Mouse (Mus musculus) testis, postnatal 10 days (tissue): ENCODE measurements around the gene Impad1.
A peak's percentile ranks its signal among the peaks of the same experiment; 100 is the strongest.

Experiments
- DNase-seq: peaks from one replicate; pipeline ENCODE4 v3.0.0; 2021; ENCODE audit warnings: low spot score

Gene Impad1

DNA sequence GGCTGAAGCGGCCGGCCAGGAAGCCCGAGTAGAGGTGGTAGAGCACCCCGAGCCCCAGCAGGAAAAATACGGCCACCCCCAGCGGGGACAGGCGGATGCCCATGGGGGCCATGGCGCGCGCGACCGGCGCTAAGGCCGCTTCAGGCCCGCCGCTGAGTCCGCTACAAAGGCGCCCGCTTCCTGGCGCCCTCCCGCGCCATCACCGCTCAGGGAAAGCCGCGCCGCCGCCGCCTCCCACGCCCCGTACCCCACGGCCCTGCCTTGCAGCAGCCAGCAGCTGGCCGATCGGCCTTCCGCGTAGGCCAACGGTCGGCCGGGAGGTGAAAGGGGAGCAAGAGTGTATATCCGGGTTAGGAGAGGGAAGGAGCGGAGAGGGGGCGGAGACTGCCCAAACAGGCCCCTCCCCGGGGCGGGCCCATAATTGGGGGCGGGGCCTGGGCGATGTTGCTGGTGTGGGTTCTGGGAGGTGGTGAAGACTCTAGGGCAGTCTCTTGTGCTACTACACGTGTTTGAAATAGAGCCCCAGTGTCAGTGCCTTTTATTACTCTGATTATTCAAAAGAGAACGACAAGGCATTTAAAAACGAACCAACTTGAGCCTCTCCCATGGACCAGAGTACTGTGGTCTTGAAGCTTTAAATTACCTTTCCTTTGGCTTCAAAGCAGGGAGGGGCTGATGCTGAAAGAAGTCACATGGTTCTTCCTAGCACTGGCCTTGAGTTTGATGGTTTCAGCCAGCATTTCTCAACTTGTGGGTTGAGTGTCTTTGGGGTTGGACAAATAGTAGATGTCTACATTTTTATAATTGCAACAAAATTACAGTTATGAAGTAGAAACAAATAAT, at the start of gene Impad1:
Gene Impad1, minus strand, starts transcription at position 364 of the 843 bp plus-strand sequence.
- DNase-seq, result peak; percentile 95

DNA sequence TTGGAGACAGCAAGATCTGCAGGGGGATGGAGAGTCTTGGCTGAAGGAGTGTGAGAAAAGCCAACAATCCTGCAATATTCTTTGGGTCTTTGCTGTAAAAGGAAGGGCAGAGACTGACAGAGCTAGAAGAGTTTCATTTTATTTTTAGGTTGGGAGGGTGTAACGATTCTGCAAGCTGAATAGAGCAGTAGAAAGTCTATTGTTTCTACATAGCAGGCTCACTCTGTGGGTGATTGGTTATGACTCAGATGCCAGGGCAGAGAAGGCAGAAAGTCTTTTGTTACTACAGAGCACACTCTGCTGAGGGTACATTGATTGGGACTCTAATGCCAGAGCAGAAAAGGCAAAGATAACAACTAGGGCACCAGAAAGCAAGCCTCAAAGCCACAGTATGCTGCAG, 47.0 kb upstream of the Impad1 start:
- DNase-seq, result no peak

DNA sequence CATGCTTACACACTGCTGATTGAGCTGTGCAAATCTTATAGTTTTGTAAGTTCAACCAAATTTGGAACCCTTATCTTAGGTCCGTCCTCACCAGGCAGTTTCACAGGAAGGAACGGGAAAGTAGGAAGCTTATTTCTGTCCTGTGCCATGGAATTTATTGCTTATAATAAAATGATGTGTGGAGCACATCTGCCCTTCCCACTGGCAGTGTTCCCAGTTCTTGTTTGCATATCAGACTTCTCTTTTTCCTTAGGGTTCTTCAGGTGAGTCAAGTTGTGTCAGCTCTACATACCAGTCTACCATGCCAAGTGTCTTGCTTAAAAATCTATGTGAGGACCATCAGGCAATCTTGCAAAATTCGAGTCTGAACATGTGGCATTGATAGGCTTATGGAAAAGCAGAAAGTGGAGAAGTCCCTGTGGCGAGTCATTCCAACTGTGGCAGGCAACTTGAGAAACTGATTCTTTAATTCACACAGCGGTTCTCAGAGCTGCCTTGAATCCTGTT, 40.7 kb upstream of the Impad1 start:
- no peak for DNase-seq

DNA sequence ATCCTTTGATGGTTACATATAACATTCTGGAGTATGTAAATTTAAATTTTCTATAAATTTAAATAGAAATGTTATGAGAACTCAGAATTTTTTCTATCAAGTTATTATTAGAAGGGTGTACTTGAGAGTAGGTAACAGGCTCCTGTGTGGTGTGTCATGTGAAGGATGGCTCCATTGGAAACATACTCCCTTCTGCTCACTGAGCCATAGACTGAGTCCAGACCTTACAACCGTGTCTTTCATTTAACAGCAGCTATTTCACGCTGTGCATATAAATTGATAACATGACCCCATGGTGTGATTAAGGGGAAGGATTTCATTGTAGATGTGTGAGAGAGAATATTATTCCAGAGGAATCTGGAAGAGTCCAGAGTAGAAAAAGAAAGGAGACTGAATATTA, 35.0 kb upstream of the Impad1 start:
- DNase-seq, result no peak

DNA sequence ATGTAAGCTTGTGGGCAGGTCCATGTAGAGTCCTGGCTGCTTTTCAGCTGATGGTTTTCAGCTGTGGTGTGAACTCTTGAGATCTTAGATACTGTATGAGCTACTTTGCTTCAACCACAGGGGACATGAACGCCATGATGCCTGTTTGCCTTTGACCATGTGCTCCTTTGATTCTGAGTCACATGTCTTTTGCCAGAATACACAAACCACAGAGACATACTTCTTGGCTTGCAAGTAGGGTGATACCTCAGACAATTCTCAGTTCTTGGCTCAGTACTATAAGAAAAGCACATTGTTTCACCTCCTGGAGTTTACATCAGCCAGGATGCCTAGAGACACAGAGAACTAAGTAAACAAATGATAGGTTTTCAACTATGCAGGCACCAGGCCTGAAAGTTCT, 29.0 kb upstream of the Impad1 start:
- no peak for DNase-seq

DNA sequence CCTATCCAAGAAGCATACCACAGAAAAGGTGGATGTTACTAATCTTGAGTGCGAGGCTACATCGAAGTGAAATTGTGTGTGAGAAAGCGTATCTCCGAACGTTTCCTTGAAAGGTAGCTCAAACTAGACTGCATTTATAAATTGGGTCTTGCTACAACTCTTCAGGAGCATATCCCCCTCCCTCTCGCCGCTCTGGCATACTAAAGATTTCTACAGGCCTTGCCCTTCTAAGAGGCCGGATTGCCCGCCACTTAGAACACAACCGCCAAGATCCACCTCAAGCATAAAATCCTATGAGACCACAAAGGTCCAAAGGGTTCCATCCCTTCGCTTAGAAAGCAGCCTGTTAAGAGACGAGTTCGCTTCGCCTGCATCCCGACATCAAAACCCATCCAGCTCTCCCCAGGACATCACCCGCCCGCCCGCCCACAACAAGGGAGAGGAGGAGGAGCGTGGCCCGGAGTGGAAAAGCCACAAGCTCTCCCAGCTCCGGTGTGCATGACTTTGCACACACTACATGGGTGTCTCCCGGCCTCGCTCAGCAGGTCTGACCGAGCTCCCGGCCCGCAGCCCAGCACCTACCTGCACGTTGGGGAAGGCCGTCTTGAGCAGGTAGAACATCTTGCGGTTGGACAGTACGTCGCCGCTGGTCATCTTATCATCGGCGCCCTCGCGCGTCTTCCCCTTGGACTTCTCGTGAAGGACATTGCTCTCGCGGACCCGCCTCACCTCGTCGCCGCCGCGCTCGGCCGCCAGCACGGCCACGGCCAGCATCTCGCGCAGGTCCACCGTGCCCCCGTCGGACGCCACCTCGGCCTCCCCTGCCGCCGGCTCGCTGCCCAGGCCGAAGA, 789 bp downstream of the Impad1 start:
- peak; percentile 68 for DNase-seq

DNA sequence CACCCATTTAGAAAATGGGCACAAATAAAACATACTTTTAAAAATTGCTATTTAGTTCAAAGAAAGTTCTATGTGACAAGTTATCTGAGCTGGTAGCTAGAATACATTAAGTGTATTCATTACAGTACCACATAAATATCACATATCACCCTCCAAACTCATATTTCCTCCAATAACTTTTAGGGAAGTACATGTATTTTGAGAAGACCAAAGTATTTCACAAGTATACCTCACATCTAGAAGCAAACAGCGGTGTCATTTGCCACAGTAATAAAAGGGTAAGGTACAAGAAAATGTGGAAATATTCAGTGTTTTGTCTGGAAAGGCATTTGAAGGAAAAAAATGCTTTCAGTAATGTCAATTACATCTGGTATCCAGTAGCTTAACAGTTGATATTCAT, 2.0 kb downstream of the Impad1 start:
- no peak for DNase-seq

DNA sequence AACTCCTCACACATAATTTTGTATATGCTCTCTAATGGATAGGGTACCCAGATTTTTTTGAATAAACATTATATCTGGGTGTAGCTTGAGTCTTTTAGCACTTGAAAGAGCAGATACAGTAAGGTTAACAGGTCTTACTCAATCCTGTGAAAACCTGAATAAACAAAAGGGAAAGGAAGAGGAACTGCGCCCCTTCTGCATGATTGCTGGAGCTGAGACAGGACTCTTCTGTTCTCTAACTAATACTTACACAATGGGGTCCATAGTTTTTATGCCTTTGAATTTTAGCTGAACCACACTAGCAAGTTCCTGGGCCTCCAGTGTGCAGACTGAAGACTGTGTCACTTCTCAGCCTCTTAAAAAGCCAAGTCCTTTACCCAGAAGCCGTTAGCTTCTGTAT, 8.0 kb downstream of the Impad1 start:
- no peak for DNase-seq

DNA sequence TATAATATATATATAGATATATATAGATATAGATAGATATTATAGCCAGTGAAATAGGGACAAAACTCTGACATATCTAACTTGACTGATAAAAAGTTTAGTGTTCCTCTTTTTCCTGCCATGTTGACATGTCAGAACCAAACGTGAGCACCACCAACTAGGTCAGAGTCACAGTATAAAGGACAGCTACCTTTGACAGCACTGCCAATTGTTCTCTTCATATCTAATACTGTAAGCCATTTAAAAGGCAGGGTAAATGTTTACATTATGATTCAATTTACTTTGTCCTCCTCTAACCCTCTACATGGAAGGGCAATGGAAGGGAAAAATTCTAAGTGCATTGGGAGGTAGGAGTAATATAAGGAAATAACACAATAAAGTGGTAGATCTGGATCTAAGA, 8.8 kb downstream of the Impad1 start:
- DNase-seq, result no peak

DNA sequence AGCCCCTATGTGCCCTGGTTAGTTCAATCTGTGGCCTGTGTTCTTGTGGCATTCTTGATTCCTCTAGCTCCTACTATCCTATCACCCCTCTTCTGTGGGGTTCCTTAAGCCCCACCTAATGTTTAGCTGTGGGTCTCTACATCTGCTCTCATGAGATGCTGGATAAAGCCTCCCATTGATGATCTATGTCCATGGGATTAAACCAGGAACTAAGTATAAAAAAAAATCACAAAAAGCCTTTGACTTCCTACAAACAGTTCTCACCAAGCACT, 9.5 kb downstream of the Impad1 start:
- DNase-seq, result no peak

DNA sequence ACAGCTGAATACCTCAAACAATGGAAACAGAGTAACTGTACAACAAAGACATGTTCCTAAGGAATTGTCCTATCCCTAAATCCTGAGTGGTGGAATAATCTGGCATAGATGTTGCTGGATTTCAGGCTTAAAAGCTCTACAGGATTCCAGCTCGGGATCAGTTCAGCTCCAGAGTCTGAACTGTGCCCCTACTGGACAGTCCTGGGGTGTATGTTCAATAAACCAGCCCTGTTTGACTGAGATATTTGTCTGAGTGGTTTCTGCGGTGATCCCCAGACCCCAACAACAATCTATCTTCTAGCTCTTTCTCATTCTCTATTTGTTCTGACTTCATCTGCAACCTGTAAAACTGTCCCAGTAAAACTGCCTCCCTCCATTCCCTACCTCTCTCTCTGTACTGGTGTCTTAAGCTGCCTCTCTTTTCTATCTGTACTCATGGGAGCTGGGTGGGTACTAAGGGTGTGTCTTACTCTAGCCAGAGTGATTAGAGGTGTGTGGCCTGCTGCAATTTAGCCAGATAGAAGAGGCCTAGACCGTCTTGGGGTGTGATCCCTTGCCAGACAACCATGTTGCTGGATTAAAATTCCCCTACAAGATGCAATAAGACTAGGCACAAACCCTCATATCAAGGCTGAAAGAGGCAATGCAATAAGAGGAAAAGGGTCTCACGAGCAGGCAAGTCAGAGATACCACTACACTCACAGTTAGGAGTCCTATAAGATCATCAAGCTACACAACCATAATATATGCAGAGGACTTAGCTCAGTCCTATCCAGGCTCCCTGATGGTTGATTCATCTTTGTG, 10.1 kb downstream of the Impad1 start:
- DNase-seq, result no peak

DNA sequence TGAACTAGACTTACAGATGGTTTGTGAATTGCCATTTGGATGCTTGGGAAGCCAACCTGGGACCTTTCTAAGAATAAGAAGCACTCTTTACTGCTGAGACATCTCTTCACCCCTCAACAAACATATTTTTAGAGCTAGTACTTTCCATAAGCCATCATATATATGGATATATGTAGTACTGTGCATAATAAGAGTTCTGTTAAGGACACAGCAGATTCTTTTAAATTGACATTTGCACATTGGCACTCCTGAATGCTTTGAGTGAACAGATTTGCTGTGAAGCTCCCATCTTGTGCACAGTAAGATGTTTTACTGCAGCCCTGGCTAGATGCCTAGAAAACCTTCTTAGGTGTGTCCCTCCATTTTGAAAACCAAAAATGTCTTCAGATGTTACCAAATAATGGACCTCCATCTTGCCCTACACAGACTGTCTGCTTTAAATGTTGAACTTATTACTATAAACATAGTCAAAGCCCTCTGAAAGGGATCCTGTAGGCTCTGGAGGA, 13.8 kb downstream of the Impad1 start:
- no peak for DNase-seq

DNA sequence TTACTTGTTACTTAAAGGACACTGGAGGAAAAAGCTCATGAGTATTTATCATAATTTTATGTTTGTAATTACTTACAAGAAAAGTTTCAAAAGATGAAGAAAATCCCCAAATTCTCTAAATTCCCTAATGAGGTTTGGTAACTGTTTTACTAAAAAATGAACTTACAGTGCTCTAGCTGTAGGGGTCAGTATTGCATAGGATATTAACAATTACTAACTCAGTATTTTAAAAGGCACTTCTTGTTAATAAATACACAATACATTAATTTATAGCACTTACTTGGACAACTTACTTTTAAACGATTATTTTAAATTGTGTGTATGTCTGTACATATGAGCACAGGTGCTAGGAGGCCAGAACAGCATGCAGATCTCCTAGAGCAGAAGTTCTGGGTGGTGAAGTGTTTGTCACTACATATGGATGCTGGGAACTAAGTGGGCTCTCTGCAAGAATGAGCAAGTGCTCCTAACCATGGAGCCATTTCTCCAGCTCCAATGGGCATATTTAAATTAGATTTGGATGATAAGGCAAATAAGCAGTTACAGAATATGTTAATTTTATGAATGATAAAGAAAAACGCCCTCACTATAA, 21.5 kb downstream of the Impad1 start:
- DNase-seq, result no peak

DNA sequence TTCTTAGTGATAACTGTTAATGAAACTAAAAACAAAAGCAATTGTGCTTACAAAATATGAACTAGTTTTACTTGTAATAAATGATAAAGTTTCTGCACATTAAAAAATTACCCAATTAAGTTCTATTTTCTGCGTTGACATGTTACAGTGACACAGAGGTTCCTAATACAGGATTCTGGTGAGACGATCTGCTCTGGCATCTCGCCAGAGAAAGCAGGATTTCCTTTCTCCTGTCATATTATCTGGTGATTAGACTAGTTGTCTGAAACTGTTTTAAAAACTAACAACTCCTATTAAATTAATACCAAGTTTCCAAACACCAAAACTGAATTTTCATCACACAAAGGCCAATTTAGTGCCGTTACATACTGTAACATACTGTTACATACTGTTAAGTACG, 27.3 kb downstream of the Impad1 start:
- no peak for DNase-seq

DNA sequence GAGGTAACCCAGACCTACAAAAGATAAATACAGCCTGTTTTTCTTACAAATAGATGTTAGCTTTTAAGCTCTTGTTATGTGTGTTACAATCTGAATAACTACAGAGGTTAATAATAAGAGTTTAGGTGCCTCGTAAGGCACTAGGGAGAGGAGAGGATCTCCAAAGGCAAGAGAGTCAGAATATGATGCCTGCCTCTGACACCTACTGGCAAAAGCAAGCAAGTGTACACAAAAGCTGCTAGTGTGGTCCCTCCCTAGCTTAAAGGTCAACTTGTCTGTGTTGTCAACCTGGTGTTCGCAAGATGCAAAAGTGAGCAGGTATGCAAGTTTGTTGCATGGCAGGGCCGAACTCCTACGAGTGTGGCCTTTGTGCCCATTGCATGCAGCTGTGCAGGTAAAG, 34.8 kb downstream of the Impad1 start:
- DNase-seq, result no peak

DNA sequence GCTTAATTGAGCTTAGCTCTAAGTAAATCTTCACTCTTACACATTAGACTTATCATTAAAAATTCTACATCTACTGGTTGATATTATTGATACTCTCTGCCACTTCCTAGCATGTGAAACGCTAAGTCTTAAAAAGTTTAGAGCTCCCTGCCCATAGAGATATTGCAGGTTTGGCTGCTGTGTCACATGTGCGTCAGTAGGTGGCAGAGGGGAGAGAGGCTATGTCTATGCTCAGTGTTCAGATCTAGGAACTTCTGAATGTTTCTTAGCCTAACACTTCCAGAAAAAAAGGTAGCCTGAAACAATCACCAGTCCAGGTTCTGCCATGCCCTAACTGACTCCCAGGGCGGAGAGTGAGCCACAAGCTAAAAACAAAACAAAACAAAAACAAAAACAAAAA, 63.7 kb downstream of the Impad1 start:
- DNase-seq, result no peak

DNA sequence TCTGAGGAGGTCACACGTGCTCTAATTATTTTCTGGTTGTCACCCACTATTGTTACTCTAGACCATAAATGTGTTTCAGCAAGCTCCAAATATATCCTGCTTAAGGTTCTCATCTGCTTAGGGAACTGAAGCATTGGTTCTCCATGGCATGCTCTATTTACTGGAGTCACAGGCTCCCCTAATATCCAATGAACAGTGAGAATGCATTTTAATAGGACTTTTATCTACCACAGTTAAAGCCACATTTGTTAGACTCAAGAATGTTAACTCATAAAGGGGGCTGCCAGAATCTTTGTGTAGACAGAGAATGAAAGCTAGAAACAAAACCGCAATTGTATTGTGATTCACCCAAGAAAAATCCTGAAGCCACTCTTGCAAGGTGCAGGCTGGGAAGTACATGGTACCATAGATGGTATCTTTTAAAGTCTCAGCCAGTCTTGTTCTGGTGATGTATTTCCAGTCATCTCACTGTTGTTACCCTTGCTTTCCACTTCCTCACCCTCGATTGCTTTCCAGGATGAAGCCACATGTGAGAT, 66.8 kb downstream of the Impad1 start:
- no peak for DNase-seq

DNA sequence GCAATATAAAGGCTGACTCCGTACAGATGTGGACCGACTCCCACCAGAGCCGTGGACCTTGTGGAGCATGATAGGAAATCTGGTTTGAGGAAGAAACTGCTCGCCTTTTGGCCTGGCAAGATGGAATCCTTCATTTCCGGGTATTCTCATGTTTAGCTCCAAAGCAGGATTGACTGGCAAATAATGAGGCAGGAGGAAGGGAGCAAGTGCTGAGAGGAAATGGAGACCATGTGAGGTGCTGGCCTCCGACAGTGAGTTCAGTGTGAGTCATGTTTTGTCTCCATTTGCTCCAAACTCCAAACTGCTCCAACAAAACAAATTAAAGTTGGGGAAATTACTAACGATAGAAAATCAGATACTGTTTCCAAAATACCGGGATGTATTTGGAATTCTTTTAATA, 69.3 kb downstream of the Impad1 start:
- no peak for DNase-seq

DNA sequence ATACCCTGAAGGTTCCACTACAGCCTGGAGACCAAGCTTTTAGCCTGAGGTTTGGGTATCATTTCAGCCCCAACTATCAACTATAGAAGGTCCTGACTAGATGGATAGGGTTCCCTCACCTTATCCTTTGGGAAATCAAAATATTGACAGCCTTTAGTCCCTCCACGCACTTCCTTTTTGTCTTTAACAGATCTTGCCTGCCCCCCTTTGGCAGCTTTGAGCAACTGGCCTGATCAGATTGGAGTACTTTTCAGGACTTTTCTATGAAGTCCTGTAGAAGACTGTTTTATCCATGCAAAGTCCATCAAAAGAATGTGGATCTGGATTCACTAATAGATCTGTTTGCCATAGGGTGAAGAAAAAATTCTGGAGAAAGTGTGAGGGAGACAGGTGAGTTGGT, 71.1 kb downstream of the Impad1 start:
- no peak for DNase-seq

DNA sequence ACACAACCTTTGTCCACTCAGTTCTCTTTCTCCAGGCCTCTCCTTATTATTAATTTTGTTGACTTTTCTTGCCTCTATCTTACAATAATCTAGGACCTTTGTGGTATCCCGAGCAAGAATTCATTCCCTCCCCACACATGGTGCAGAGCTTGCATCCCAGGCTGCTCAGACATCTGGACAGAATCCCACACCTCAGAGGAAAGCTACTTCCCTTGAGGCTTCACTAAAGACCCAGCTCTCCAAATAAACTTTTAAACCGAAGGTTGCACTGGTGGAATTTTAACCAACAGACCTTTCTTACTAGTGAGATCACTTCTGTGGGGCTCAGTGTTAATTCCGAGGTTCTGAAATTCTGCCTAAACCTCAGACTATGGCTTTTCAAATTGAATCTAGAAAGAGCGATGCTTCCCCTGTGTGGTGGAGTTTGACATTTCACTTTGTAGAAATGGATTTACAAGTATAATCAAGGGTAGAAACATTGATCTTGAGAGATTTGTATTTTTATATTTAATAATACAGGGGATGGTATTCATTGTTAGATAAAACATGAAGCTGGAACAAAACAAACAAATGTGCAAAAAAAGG, 75.3 kb downstream of the Impad1 start:
- no peak for DNase-seq
